Mouse (Mus musculus): Measurements from ENCODE around the gene Tspan4.

The Tspan4 gene

DNA sequence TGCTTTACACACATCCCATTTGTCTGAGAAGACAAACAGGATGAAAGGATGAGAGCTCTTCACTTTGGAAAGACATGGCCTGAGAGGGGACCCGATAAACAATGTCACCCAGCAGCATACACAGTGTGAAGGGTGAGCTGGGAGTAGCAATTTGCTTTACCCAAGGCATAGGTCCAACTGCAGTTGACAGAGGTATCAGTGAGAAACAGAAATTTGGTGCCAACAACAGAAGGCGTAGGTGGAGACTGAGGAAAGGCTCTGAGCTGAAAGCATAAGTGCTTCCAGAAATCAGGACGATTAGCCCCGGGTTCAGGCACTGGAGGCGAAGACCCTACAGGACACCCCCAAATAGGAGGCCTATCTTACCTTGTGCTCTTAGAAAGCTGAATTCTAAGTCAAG is 35.2 kb downstream of the Tspan4 start:
- DNase-seq = no peak

DNA sequence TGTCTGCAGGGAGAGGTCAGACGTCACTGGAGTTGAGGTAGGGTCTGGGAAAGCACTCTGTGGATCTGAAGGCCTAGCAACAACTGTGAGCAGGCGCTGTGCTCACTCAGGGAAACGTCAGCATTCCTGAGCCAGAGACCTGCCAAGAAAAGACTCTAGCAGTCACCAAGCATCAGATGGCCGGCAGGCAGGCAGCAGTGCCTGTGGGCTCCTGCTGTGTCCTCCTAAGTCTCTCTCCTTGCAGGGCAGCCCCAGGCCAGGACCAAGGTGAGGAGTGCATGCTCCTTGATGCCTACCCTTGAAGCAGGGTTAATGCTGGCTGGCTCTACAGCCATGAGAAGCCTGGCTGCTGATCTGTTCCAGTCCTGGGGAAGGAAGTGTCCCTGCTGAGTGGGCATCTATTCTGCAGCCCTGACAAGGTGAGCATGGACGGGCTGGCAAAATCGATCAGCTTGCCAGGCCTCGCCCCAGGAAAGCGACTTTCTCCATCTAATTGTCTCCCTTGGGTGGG is 35.7 kb downstream of the Tspan4 start:
- no peak for DNase-seq

DNA sequence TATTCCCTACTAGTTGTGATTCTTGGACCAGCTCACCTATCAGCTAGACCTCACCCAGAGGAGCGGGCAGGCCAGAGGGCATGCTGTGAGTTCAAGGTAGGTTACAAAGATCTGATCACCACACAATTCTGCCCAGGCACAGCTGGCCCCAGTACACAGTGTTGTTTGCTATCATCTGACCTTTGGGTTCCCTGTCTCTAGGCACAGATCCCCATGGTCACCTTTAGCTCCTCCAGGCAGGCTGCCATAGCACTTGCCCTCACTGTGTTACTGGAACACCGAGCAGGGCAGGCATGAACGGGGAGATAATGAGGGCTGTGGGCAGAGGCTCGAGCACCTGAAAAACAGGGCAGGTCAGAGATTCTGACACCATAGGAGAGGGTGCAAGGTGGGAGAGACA is 42.6 kb downstream of the Tspan4 start:
- peak in 1 of 2 experiments; percentile 7 for DNase-seq

DNA sequence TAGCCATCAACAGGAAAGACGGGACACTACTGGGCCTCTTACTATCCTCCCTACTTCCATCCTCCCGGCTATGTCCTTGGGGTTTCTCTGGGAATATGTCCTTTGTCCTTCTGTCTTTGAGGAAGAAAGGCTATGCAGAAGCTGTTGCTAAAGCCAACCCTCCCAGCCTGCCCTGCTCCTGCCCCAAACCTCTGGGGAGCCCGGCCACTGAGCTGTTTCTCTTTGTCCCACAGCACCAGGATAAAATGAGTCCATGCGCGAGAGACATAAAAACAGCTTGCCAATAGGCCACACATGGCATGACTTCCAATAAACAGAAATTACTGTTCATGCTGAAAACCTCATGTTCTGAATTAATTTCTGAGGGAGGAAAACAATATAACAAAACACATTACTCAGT is 43.3 kb downstream of the Tspan4 start:
- DNase-seq = no peak

DNA sequence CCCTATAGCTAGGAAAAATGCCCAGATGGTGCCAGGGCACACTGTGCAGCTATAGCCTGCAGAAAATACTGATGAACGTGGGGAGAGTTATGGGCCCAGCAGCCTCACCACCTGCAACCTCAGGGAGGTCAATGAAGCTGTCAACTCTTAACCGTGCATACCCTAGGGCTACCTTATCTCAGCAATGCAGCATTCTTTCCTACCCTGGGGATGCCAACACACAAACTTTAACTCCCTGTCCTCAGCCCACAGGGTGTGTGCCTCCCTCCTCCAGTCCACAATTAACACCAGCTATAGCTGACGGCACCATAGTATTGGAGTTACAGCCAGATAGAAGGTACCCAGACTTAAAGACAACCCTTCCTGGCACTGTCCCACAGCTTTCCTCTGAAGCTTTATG is 43.9 kb downstream of the Tspan4 start:
- no peak for DNase-seq

DNA sequence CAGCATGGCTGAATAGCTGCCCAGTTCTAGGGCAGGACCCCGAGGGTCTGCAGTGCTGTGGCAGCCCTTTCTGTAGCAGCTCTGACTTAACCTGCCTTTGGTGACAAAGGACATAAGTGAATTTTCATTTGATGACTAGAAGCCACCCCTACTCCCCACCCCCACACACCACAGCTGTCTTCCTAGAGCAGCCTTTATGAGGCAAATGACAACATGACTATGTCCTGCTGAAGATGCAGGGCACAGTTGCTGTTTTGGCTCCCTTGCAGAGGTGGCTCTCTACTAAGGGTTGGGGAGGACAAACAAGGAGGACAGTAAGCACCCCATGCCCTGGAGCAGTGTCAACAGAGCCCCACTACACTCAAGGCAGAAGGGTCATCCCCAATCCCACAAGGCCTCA is 44.8 kb downstream of the Tspan4 start:
- no peak for DNase-seq

DNA sequence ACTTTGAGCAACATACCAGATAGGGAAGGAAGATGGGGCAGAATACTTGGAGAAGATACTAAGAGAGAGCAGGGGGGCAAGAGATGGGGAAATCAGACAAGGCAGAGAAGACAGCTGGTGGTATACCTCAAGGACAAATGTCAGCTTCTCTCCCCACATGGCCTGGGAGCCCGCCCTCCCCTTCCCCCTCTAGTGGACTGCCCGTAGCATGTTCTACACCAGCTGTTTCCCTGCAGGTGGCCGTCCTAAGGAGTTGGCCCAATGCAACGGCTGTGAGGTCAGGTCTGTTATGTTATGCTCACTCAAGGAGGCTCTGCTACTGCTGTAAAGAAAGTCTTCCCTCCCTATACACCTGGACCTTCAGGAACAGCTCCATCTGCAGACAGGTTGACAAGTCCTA is 48.0 kb downstream of the Tspan4 start:
- no peak for DNase-seq

DNA sequence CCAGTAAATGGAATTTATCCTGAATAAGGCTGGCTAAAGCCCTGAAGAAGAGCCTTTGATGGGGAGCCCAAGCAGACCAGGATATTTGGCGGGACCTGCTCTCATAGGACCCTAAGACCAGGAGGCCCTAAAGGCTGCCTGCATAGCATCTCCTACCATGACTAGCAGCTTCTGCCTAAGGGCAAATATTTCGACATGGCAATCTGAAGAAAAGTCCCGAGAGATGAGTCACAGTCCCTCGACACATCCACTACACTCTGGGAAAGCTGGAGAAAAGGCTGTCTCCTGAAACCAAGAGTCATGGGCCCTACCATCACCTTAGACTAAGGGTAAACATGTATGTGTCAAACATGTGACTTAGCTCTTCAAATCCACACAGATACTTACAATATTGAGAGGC is 49.2 kb downstream of the Tspan4 start:
- no peak for DNase-seq

DNA sequence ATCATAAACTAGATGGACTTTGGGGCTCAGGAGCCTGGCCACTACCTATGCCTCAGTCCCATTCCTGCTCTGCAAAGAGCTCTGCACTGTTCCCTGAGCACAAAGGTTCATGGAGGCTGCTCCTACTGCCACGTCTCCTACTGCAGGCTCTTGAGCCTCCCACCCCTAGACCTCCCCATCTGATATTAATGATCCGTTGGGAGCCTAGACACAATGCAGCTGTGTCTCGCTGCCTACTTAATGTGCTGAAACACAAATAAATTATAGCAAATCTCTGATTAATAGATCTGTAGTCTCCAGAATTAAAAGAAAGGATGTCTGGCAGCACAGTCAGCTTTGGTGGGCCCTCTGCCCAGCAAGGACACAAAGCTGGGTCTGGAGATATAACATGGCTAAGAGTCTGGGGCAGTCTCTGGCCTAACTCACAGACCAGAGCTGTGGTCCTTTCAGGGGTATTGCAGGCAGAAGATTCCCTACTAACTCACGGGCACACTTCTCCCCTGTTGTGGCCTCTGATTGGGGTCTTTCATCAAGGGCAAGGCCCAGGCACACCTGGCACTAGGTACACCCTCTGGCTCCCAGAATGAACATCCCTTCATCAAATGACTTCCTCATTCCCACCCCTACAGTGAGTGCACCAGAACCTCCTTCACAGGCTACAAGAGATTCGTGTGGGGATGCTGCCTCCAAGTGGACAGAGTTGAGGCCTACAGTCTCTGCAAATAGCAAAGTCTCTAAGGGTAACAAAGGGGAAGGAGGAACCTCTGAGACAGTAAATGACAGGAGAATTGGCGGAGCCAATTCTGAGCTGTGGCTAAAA is 49.9 kb downstream of the Tspan4 start:
- peak; percentile 77 to 79 for DNase-seq

DNA sequence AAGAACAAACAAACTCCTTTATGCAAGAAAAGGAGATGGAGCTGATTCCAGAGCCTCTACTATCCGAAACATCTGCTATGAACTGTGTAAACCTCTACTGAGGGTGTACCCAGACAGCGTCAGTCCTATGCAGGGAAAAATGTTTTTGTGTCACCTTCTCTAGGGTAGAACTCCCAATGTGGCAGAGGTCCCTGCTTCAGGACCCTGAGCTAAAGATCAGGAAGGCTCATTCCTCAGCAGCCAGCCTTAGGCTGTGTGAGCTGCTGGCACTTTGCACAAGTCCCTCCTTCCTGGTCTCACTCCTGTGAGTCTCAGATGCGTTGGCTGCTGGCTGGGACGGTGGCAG is 50.5 kb downstream of the Tspan4 start:
- DNase-seq = no peak

DNA sequence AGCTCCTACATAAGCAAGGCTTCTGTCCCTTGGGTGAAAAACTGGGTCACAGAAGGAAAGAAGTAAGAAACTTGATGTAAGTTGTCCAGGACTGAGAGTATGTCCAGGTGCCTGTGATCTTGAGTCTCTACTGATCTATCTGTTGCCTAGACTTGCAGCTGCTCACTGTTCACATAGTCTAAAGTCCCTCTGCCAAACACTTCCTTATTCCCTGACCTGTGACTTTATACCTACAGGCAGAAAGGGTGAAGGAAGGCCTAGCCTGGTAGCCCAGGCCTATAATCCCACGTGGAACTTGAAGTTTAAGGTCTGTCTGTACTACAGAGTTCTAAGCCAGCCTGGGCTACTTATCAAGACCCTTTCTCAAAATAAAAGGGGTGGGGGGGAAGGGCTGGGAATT is 60.5 kb downstream of the Tspan4 start:
- no peak for DNase-seq

DNA sequence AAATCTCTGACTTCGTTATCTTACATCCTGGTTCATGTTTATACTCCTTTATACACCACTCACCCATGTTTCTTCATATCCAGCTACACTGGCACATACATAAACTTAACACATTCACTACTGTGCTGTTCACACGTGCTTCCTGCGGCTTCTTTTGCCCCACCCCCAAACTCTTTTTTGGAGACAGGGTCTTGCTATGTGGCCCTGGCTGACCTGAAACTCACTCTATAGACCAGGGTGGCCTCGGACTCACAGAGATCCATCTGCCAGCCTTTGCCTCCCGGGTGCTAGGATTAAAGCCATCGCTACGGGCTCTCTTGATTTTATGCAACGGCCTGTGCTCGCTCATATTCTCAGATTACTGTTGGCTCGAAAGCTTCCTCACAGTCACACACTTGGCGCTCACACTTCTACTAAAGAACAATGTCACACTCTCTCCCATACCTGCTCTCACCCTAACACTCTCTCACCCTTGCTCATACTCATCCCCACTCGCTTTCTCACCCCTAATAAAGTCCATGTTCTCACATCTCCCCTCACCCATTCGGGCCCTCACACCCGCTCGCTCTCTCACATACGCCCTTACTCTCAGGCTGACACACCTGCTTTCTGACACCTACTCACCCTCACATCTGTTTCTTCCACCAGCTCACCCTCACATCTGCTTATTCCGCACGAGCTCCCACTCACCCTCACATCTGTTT is 64.0 kb downstream of the Tspan4 start:
- no peak for DNase-seq

DNA sequence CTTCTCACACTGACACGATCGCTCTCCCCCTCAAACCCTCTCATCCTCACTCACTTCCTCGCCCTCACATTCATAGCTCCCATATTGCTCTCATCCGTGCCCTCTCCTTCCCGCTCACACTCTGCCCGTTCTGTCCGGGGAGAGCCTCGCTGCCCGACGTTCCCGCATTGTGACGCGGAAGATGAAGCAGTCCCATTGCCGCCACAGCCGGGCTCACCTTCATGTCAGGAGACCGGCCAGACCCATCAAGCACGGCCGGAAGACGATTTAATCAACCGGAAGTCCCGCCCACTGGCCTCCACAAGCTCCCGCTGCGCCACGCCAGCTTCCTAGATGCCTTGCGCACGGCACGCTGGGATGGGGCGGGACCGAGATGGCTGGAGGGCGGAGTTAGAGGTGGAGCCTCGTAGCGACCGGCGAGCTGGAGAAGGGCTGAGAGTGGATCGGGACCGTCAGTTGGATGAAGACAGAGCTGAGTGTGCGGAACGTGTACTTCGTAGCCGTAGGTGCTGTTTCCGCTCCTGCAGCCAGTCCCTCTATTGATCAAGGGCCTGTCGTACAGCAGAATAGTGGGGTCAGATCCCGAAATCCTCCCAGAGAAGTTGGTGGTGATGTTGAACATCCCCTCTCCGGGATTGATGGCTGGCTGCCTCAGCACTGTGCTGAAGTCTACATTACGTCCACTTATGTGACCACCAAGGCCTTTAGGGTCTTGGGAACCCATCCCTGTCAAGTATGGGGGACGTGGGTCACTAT is 64.7 kb downstream of the Tspan4 start, which contains the start of gene Chid1:
Gene Chid1 (minus strand): TSS at position 302 of the 756 bp plus-strand sequence.
- peak; percentile 99 for DNase-seq

DNA sequence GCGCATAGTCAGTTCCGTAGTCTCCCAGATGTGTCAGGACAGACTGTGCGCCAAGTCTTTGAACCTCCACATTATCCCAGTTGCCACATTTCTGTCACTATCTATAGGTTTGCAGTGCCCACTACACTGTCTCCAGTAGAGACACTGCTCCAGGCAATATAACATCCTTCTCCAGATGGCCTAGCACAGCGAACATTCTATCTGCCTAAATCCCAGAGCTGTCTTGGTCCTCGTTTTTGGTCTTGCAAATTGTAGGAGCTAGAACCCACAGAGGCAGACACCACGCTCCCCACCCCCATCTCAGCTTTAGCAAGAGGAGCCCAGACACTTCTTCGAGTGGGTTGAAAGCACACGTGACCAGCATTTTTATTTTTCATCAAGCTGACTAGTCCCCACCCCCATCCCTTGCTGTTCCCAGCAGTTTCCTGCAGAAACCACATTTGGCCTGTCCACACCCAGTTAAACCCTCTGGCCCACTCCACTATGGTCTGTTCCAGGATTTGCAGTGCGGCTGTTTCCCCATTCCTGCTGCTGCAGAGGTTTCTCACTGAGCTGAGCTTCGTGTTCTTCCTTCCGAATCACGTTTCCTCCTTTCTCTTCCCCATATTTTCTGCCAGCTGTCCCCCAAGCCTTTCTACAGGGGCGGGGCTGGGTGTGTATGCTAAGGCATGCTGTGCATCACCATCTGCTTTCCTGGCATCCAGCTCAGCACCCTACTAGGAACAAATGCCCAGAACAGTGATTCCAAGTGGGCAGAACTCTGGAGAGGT is 65.5 kb downstream of the Tspan4 start:
- peak; percentile 75 to 78 for DNase-seq

DNA sequence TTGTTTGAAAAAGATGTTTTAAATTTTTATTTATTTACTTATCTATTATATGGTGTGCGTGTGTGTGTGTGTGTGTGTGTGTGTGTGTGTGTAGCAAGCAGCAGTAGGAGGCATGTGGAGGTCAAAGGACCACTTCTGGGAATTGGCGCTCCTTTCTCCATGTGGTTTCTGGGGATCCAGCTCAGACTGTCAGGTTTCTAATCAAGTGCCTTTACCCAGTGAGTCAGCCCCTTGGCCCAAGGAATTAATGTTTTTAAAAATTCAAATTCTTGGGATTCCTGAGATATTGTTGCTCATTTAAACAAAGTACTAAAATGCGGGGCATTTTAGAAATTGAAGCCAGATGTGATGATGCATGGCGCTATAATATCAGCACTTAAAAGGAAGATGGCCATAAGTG is 66.6 kb downstream of the Tspan4 start:
- no peak for DNase-seq

DNA sequence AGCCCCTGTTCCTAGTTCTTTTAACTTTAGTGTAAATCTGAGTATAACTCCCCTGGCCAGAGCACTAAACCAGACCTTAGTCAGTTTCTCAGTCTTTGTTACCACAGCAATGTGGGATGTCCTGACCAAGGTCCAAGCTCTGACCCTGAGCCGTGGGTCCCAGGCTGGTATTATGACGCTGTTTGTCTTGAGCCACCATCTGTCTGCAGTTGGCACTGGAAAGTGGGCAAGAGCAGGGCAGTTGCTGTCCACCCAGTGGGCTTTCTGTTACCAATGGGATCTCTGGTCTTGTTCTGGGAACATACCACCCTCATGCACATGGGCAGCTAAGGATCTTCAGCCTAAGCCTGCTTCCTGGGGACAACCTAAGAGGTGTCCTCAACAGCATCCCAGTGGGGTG is 67.5 kb downstream of the Tspan4 start:
- no peak for DNase-seq

Measured in lung, adult 18-20 months (tissue).